Mouse (Mus musculus): ENCODE measurements around the gene Rsrc2. TPM values are rescaled to one million over a fixed set of nuclear protein-coding genes. Genes with fewer than 3 reads are reported as not detected.
"Not testable (repeated sequence)": the region's sequence is repeated elsewhere in the genome, so short reads cannot be mapped to it uniquely, and the experiment has no call there.

The Rsrc2 gene
- polyA plus RNA-seq, 1 experiment from 2014 or later: 34.2 TPM

DNA sequence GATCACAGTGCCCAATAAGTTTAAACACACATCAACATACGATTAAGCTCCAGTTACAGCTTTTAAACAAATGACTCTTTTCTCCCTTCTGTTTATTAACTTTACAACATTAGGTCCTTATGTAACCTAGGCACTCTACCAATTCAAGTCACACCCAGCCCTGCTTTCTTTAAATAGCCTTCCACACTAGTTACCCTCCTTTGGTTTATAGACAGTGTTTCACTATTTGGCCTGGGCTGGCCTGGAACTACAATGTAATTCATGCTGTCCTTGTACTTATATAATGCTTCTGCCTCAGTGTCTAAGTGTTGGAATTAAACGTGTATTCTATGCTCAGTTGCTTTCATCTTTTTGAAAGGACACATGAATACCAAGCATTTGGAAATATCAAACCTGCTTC is 4.9 kb downstream of the Rsrc2 start:
- H3K9ac ChIP-seq: no peak overlapping the region
- H3K9me3 ChIP-seq (replicated peaks): no peaks in the 10 kb centered on the region
- no peak for ATAC-seq (ENCODE audit: insufficient read depth)
- no peaks in the 10 kb centered on the region for H3K27me3 ChIP-seq
- peaks cover 24% of the 10 kb centered on the region for H3K4me1 ChIP-seq (replicated peaks)
- no peak overlapping the region for H3K27ac ChIP-seq (replicated peaks)
- H3K36me3 ChIP-seq (replicated peaks): peaks cover 67% of the 10 kb centered on the region
- H3K4me2 ChIP-seq: no peak overlapping the region
- H3K4me3 ChIP-seq (replicated peaks): no peak overlapping the region
- WGBS (ENCODE audit: insufficient replicate concordance): 91% methylated on average over 2 of the region's 2 CpGs

DNA sequence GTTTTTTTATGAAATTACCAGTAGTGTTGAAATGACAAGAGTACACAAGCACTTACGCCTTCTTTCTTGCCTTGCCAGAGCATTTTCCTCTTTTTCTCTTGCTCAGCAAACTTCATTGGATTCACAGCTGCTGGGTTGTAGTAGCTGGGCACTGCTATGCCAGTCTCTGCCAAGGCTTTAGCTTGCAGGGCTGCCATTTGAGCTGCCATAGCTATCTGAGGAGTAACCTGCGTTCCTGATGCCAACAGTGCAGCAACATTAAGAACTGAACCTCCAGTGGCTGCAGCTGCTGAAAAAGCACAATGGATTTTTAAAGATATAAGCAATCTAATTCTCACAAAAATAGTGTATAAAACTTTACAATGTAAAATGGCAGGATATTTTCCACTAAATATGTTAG is 18.2 kb downstream of the Rsrc2 start:
- H3K36me3 ChIP-seq (replicated peaks): peaks cover 86% of the 10 kb centered on the region
- no peaks in the 10 kb centered on the region for H3K27me3 ChIP-seq
- H3K4me2 ChIP-seq: no peak overlapping the region
- H3K9ac ChIP-seq: no peak overlapping the region
- no peak overlapping the region for H3K27ac ChIP-seq (replicated peaks)
- no peaks in the 10 kb centered on the region for H3K9me3 ChIP-seq (replicated peaks)
- no peak overlapping the region for H3K4me3 ChIP-seq (replicated peaks)
- no peak for ATAC-seq (ENCODE audit: insufficient read depth)
- 97% methylated on average over 2 of the region's 2 CpGs for WGBS (ENCODE audit: insufficient replicate concordance)
- no peaks in the 10 kb centered on the region for H3K4me1 ChIP-seq (replicated peaks)

DNA sequence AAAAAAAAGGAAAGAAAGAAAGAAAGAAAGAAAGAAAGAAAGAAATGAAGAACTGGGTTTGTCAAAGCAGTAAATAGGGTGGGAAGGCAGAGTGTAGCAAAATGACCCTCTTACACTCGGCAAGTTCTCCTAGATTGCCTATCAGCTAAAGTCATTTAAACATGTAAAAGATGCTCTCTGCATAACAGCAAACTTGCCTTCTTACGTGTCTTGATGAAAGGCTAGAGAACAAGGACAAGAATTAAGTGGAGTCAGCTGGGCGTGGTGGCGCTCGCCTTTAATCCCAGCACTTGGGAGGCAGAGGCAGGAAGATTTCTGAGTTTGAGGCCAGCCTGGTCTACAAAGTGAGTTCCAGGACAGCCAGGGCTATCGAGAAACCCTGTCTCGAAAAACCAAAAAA is 25.4 kb downstream of the Rsrc2 start:
- not testable (repeated sequence) for ATAC-seq (ENCODE audit: insufficient read depth); H3K27ac ChIP-seq (replicated peaks); H3K4me3 ChIP-seq (replicated peaks); H3K9ac ChIP-seq; H3K9me3 ChIP-seq (replicated peaks); H3K4me2 ChIP-seq; H3K27me3 ChIP-seq
- Histone ChIP-seq H3K36me3 (replicated peaks) (peaks cover 19% of the 10 kb centered on the region), H3K4me1 (replicated peaks) (peaks cover 11% of the 10 kb centered on the region)
- WGBS (ENCODE audit: insufficient replicate concordance): 78% methylated on average over 7 of the region's 7 CpGs

DNA sequence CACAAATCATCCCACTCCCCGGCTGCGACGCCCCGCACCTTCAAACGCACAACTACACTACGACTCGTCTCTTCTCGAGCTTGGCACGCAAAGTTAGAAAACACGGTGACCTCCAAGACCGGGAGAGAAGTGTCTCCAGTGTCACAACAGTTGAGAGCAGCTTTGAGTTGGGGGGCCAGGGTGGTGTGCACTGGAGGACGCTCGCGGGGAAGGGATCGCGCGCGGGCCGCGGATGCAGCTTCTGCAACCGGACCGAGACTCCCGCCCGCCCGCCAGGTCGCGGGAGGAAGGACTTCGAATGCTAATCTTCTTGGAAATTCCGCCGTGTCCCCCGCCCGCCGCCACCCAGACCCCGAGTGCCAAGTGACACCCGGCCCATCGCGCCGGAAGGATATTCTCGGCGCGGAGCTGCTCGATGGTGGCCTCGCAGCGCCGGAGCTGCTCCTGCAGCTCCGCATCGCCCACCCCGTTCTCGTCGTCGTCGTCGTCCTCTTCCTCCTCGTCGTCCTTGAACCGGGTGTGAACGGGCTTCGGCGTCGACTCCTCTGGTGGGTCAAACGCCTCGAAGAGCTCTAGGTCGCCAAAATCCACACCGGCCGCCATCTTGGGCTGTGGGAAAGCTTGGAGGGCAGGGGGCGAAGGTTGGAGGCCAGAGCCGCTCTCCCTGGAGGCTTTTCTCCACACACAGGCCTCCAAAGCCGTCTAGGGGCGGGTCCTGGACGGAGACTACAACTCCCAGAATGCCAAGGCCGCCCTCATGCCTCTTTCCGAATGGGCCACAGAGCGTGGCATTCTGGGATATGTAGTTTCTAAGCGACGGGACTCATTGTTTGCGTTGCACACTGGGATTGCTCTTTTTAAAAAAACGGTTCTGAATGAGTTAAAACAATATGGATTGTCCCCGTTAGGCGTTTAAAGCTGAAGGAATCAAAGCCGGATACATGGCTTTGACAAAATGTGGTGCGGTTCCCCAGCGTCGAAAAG is 28.6 kb downstream of the Rsrc2 start, which contains the start of gene Zcchc8:
TSS of gene Zcchc8 (minus strand) at position 773 of the 984 bp plus-strand sequence.
- WGBS (ENCODE audit: insufficient replicate concordance): under 1% methylated on average over 83 of the region's 83 CpGs
- Histone ChIP-seq H3K9me3 (replicated peaks) (no peaks in the 10 kb centered on the region), H3K27me3 (no peaks in the 10 kb centered on the region), H3K9ac (peak within 1 kb of the TSS; percentile 93), H3K4me1 (replicated peaks) (peaks cover 28% of the 10 kb centered on the region), H3K4me3 (replicated peaks) (peak within 1 kb of the TSS; percentile 91), H3K4me2 (peak within 1 kb of the TSS; percentile 73), H3K36me3 (replicated peaks) (peaks cover 26% of the 10 kb centered on the region), H3K27ac (replicated peaks) (peak within 1 kb of the TSS; percentile 90)
- ATAC-seq (ENCODE audit: insufficient read depth): peak; percentile 100

DNA sequence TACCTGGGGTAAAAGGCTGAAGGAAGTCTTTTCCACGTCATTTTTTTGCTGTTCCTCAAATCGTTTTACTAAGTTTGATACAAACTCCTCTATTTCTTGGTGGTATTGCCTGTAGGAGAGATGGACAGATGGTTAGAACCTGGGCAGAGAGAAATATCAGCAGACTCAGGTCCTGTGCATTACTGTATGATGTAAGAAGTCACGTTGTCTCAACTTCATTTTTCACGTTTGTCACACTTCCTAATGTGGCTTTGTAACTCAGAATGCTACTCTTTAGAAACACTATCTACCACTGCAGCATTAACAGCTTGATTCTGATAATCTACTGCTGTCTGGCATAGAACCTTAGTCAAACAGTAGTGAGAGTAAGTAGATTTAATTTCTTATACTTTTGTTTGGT is 34.6 kb downstream of the Rsrc2 start:
- ATAC-seq (ENCODE audit: insufficient read depth): no peak
- Histone ChIP-seq H3K4me3 (replicated peaks) (no peak overlapping the region), H3K9ac (no peak overlapping the region), H3K4me2 (no peak overlapping the region), H3K4me1 (replicated peaks) (peaks cover 25% of the 10 kb centered on the region), H3K27me3 (no peaks in the 10 kb centered on the region), H3K9me3 (replicated peaks) (no peaks in the 10 kb centered on the region), H3K27ac (replicated peaks) (no peak overlapping the region), H3K36me3 (replicated peaks) (peaks cover 86% of the 10 kb centered on the region)
- 51% methylated on average over 4 of the region's 4 CpGs for WGBS (ENCODE audit: insufficient replicate concordance)

DNA sequence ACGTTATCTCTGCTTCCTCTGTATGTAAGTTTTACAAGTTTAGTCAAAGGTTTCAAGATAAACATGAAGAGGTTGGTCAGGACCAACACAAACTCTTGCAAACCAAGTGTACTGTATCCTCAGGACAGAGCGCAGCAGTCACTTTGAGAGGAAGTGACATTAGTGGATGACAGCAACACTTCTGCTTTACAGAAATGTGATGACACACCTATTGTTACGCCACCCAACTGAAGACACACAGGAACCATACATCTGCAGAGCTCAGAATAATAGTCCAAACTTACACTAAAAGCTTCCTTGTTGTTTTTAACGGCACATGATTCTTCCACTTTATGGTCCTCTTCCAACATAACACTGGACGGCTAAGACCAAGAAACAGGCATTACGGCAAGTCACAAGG is 35.4 kb downstream of the Rsrc2 start:
- Histone ChIP-seq H3K36me3 (replicated peaks) (peaks cover 94% of the 10 kb centered on the region), H3K9me3 (replicated peaks) (no peaks in the 10 kb centered on the region), H3K27ac (replicated peaks) (no peak overlapping the region), H3K4me3 (replicated peaks) (no peak overlapping the region), H3K4me2 (no peak overlapping the region), H3K27me3 (no peaks in the 10 kb centered on the region), H3K4me1 (replicated peaks) (peaks cover 17% of the 10 kb centered on the region), H3K9ac (no peak overlapping the region)
- 83% methylated on average over 6 of the region's 6 CpGs for WGBS (ENCODE audit: insufficient replicate concordance)
- no peak for ATAC-seq (ENCODE audit: insufficient read depth)

DNA sequence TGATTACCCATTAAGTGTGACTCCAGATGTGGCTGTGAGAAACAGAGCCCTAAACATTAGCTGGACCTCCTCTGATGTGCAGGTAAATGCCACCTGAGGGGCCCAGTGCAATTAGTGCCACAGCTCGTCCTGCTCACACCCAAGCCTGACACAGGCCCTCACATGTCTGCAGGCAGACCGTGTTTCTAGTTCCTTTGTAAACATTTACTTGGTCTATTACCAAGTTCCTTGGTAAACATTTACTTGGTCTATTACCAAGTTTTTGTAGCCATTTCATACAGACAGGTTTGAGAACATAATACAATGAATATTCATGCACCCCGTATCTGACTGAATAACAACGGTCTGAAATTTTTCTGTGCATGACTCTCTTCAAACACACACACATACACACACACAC is 39.6 kb downstream of the Rsrc2 start:
- Histone ChIP-seq H3K27ac (replicated peaks) (no peak overlapping the region), H3K36me3 (replicated peaks) (peaks cover 99% of the 10 kb centered on the region)

DNA sequence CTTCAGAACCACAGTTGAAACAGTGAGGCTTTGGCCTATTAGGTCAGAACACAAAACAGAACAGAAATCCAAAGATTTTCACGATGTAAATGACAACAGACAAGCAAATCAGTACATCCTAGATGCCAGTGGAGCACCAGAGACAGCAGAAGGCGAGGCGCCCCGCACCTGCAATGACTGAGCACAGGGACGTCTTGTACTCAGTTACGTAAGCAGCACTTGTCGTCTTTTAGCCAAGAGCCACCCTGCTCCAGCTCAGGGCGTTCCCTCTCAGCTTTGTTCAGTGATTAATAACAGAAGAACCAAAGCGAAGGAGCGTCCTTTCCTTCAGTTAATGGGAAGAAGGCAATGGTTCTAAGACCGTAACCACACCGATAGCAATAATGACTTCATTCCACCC is 40.6 kb downstream of the Rsrc2 start:
- H3K36me3 ChIP-seq (replicated peaks): peaks cover 98% of the 10 kb centered on the region

More for the DNA sequence above, 39.6 kb downstream of the Rsrc2 start:
- Histone ChIP-seq H3K27me3 (no peaks in the 10 kb centered on the region), H3K4me2 (no peak overlapping the region), H3K9me3 (replicated peaks) (no peaks in the 10 kb centered on the region), H3K4me1 (replicated peaks) (no peaks in the 10 kb centered on the region), H3K9ac (no peak overlapping the region), H3K4me3 (replicated peaks) (no peak overlapping the region)
- WGBS (ENCODE audit: insufficient replicate concordance): 87% methylated on average over 4 of the region's 4 CpGs
- ATAC-seq (ENCODE audit: insufficient read depth): no peak

DNA sequence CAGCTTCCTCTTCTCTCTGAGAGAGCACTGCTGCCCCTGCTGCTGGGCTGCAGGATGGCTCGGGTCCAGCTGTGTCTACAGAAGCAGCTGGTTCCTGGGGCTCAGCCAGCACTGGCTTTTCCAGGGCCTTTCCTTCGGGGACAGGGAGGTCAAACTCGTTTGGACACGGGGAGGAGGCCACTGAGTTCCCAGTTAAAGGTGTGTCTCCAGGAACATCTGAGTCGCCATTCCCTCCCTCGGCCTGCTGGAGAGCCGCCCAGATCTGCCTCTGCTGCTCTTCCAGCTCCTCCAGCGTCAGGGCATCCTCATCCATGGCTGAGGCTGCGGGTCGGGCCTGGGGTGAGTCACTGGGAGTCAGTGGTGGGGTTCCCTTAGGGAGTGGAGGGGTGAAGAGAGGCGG is 48.6 kb downstream of the Rsrc2 start:
- H3K27ac ChIP-seq (replicated peaks): no peak overlapping the region
- H3K4me3 ChIP-seq (replicated peaks): no peak overlapping the region
- H3K27me3 ChIP-seq: no peaks in the 10 kb centered on the region
- H3K9me3 ChIP-seq (replicated peaks): no peaks in the 10 kb centered on the region
- no peak overlapping the region for H3K9ac ChIP-seq
- H3K36me3 ChIP-seq (replicated peaks): peaks cover 84% of the 10 kb centered on the region
- no peak for ATAC-seq (ENCODE audit: insufficient read depth)
- H3K4me1 ChIP-seq (replicated peaks): no peaks in the 10 kb centered on the region
- 76% methylated on average over 11 of the region's 11 CpGs for WGBS (ENCODE audit: insufficient replicate concordance)
- H3K4me2 ChIP-seq: no peak overlapping the region

More for the DNA sequence above, 40.6 kb downstream of the Rsrc2 start:
- Histone ChIP-seq H3K27ac (replicated peaks) (no peak overlapping the region), H3K9ac (no peak overlapping the region), H3K4me3 (replicated peaks) (no peak overlapping the region), H3K4me2 (no peak overlapping the region), H3K9me3 (replicated peaks) (no peaks in the 10 kb centered on the region), H3K27me3 (no peaks in the 10 kb centered on the region), H3K4me1 (replicated peaks) (no peaks in the 10 kb centered on the region)
- WGBS (ENCODE audit: insufficient replicate concordance): 87% methylated on average over 12 of the region's 12 CpGs
- no peak for ATAC-seq (ENCODE audit: insufficient read depth)

DNA sequence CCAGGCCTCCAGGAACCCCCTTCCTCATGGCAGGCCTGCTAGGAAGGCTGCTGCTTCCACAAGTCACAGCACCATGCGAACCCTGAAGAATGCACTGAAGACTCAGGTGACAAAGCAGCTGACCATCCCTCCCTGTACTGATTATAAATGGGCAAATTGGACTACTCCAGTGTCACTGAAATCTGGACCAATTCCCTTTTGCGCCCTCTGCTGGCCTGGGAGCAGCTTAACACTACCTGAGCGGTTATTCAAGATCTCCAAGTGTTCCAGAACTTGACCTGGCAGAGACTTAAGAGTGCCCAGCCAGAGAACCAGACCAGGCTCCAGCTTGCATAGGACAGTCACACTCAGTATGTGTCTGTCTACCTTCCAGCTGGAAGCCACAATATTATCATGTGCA is 50.0 kb downstream of the Rsrc2 start:
- Histone ChIP-seq H3K4me3 (replicated peaks) (no peak overlapping the region), H3K4me2 (no peak overlapping the region), H3K36me3 (replicated peaks) (peaks cover 71% of the 10 kb centered on the region), H3K9ac (no peak overlapping the region), H3K27ac (replicated peaks) (no peak overlapping the region), H3K9me3 (replicated peaks) (no peaks in the 10 kb centered on the region), H3K27me3 (no peaks in the 10 kb centered on the region), H3K4me1 (replicated peaks) (no peaks in the 10 kb centered on the region)
- ATAC-seq (ENCODE audit: insufficient read depth): no peak
- WGBS (ENCODE audit: insufficient replicate concordance): 35% methylated on average over 3 of the region's 3 CpGs

DNA sequence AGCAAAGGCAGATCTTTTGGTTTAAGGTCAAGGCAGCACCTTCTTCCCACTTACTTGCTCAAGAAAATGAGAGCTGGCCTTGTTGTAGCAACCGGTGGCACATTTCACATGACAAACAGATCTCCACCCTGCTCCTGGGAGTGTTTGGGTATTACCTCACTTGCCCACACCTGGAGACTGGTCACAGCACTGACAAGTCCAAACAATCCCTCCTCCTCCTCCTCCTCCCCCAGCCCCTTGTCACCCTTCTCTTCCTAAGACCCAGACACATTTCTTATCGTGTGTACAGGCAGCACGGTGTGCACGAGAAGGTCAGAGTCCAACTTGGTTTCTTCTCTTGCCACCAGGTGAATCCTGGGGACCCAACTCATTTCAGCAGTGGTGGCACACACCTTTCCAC is 52.3 kb downstream of the Rsrc2 start:
- Histone ChIP-seq H3K27ac (replicated peaks) (no peak overlapping the region), H3K36me3 (replicated peaks) (peaks cover 48% of the 10 kb centered on the region), H3K4me2 (no peak overlapping the region), H3K9me3 (replicated peaks) (no peaks in the 10 kb centered on the region), H3K4me1 (replicated peaks) (no peaks in the 10 kb centered on the region), H3K4me3 (replicated peaks) (no peak overlapping the region), H3K9ac (no peak overlapping the region), H3K27me3 (no peaks in the 10 kb centered on the region)
- WGBS (ENCODE audit: insufficient replicate concordance): 74% methylated on average over 4 of the region's 4 CpGs
- no peak for ATAC-seq (ENCODE audit: insufficient read depth)
